Mouse (Mus musculus): Measurements from ENCODE around the gene Sphk2. TPM values are rescaled to one million over a fixed set of nuclear protein-coding genes. Genes with fewer than 3 reads are reported as not detected.
A peak's percentile ranks its signal among the peaks of the same experiment; 100 is the strongest.

Gene Sphk2
- polyA plus RNA-seq, 1 experiment from 2014 or later: 34.4 TPM

GRCm38 (mm10) chr7:45716460-45716857, 1.3 kb downstream of the Sphk2 start:
- Histone ChIP-seq H3K9ac (peak overlapping the region; percentile 99), H3K27ac (no peak overlapping the region), H3K4me3 (peak overlapping the region; percentile 83), H3K9me3 (no peaks in the 10 kb centered on the region), H3K27me3 (no peaks in the 10 kb centered on the region), H3K4me2 (peak overlapping the region; percentile 93), H3K36me3 (peaks cover 47% of the 10 kb centered on the region), H3K4me1 (peaks cover 45% of the 10 kb centered on the region)
- WGBS: 80% methylated on average over 3 of the region's 3 CpGs
- no peak for ATAC-seq (ENCODE audit: insufficient number of reproducible peaks, insufficient read depth, low FRiP score, low TSS enrichment, low read depth)

GRCm38 (mm10) chr7:45715741-45716459, 1.9 kb downstream of the Sphk2 start:
- peak overlapping the region; percentile 93 for H3K4me2 ChIP-seq
- 82% methylated on average over 19 of the region's 19 CpGs for WGBS
- peak overlapping the region; percentile 74 for H3K27ac ChIP-seq
- no peaks in the 10 kb centered on the region for H3K27me3 ChIP-seq
- no peaks in the 10 kb centered on the region for H3K9me3 ChIP-seq
- H3K4me1 ChIP-seq: peaks cover 45% of the 10 kb centered on the region
- ATAC-seq (ENCODE audit: insufficient number of reproducible peaks, insufficient read depth, low FRiP score, low TSS enrichment, low read depth): no peak
- peak overlapping the region; percentile 83 for H3K4me3 ChIP-seq
- peaks cover 47% of the 10 kb centered on the region for H3K36me3 ChIP-seq
- peak overlapping the region; percentile 44 for H3K9ac ChIP-seq

GRCm38 (mm10) chr7:45715090-45715708, 2.6 kb downstream of the Sphk2 start, which contains the start of gene Rpl18:
Gene Rpl18, plus strand, starts transcription at chr7:45715457.
- peak within 1 kb of the TSS; percentile 74 for H3K27ac ChIP-seq
- peak within 1 kb of the TSS; percentile 83 for H3K4me3 ChIP-seq
- no peaks in the 10 kb centered on the region for H3K27me3 ChIP-seq
- peak; percentile 89 for ATAC-seq (ENCODE audit: insufficient number of reproducible peaks, insufficient read depth, low FRiP score, low TSS enrichment, low read depth)
- peaks cover 45% of the 10 kb centered on the region for H3K4me1 ChIP-seq
- WGBS: 8% methylated on average over 34 of the region's 34 CpGs
- H3K4me2 ChIP-seq: peak within 1 kb of the TSS; percentile 93
- peaks cover 47% of the 10 kb centered on the region for H3K36me3 ChIP-seq
- no peaks in the 10 kb centered on the region for H3K9me3 ChIP-seq
- peak within 1 kb of the TSS; percentile 74 for H3K9ac ChIP-seq

- Histone ChIP-seq H3K36me3 (peaks cover 47% of the 10 kb centered on the region), H3K9ac (peak overlapping the region; percentile 74), H3K27me3 (no peaks in the 10 kb centered on the region), H3K27ac (peak overlapping the region; percentile 29), H3K9me3 (no peaks in the 10 kb centered on the region), H3K4me3 (peak overlapping the region; percentile 83), H3K4me2 (peak overlapping the region; percentile 93), H3K4me1 (peaks cover 40% of the 10 kb centered on the region)
- ATAC-seq (ENCODE audit: insufficient number of reproducible peaks, insufficient read depth, low FRiP score, low TSS enrichment, low read depth): peak; percentile 50
- 4% methylated on average over 14 of the region's 14 CpGs for WGBS
These were observed 3.1 kb downstream of the Sphk2 start for GRCm38 (mm10) chr7:45714630-45715089.

GRCm38 (mm10) chr7:45713881-45714520, 3.8 kb downstream of the Sphk2 start:
- Histone ChIP-seq H3K4me3 (peak overlapping the region; percentile 83), H3K27ac (peak overlapping the region; percentile 29), H3K36me3 (peaks cover 47% of the 10 kb centered on the region), H3K27me3 (no peaks in the 10 kb centered on the region), H3K4me2 (peak overlapping the region; percentile 93), H3K4me1 (peaks cover 40% of the 10 kb centered on the region), H3K9me3 (no peaks in the 10 kb centered on the region), H3K9ac (peak overlapping the region; percentile 74)
- WGBS: 73% methylated on average over 6 of the region's 6 CpGs
- ATAC-seq (ENCODE audit: insufficient number of reproducible peaks, insufficient read depth, low FRiP score, low TSS enrichment, low read depth): no peak

GRCm38 (mm10) chr7:45713396-45713795, 4.4 kb downstream of the Sphk2 start:
- no peak overlapping the region for H3K4me2 ChIP-seq
- H3K36me3 ChIP-seq: peaks cover 48% of the 10 kb centered on the region
- peaks cover 42% of the 10 kb centered on the region for H3K4me1 ChIP-seq
- no peak overlapping the region for H3K9ac ChIP-seq
- no peak overlapping the region for H3K27ac ChIP-seq
- no peaks in the 10 kb centered on the region for H3K27me3 ChIP-seq
- ATAC-seq (ENCODE audit: insufficient number of reproducible peaks, insufficient read depth, low FRiP score, low TSS enrichment, low read depth): no peak
- H3K9me3 ChIP-seq: no peaks in the 10 kb centered on the region
- H3K4me3 ChIP-seq: no peak overlapping the region
- WGBS: 93% methylated on average over 16 of the region's 16 CpGs

- Histone ChIP-seq H3K4me2 (no peak overlapping the region), H3K9ac (no peak overlapping the region), H3K4me3 (no peak overlapping the region), H3K27me3 (no peaks in the 10 kb centered on the region), H3K9me3 (no peaks in the 10 kb centered on the region), H3K36me3 (peaks cover 48% of the 10 kb centered on the region), H3K27ac (no peak overlapping the region), H3K4me1 (peaks cover 54% of the 10 kb centered on the region)
- WGBS: 90% methylated on average over 21 of the region's 21 CpGs
- no peak for ATAC-seq (ENCODE audit: insufficient number of reproducible peaks, insufficient read depth, low FRiP score, low TSS enrichment, low read depth)
These were observed 5.6 kb downstream of the Sphk2 start for GRCm38 (mm10) chr7:45712022-45712757.

- no peak for ATAC-seq (ENCODE audit: insufficient number of reproducible peaks, insufficient read depth, low FRiP score, low TSS enrichment, low read depth)
- Histone ChIP-seq H3K36me3 (peaks cover 48% of the 10 kb centered on the region), H3K4me1 (peaks cover 52% of the 10 kb centered on the region), H3K9me3 (no peaks in the 10 kb centered on the region), H3K4me2 (no peak overlapping the region), H3K4me3 (no peak overlapping the region), H3K9ac (no peak overlapping the region), H3K27ac (no peak overlapping the region), H3K27me3 (no peaks in the 10 kb centered on the region)
- 90% methylated on average over 24 of the region's 24 CpGs for whole genome bisulfite sequencing
These were observed 6.3 kb downstream of the Sphk2 start for GRCm38 (mm10) chr7:45711316-45712021.

GRCm38 (mm10) chr7:45710477-45711191, 7.2 kb downstream of the Sphk2 start:
- no peak for ATAC-seq (ENCODE audit: insufficient number of reproducible peaks, insufficient read depth, low FRiP score, low TSS enrichment, low read depth)
- 90% methylated on average over 20 of the region's 20 CpGs for WGBS
- Histone ChIP-seq H3K4me3 (no peak overlapping the region), H3K36me3 (peaks cover 48% of the 10 kb centered on the region), H3K4me2 (no peak overlapping the region), H3K27me3 (no peaks in the 10 kb centered on the region), H3K4me1 (peaks cover 52% of the 10 kb centered on the region), H3K9me3 (no peaks in the 10 kb centered on the region), H3K9ac (no peak overlapping the region), H3K27ac (no peak overlapping the region)

GRCm38 (mm10) chr7:45709677-45710355, 8.0 kb downstream of the Sphk2 start:
- Histone ChIP-seq H3K4me1 (peaks cover 52% of the 10 kb centered on the region), H3K27me3 (no peaks in the 10 kb centered on the region), H3K9ac (0 out of 2 replicates have a peak overlapping the region, but pooled peaks have one; percentile 52), H3K9me3 (no peaks in the 10 kb centered on the region), H3K4me2 (no peak overlapping the region), H3K36me3 (peaks cover 48% of the 10 kb centered on the region), H3K4me3 (no peak overlapping the region), H3K27ac (peak overlapping the region; percentile 39; the same call in 1 of the 2 replicates)
- WGBS: 74% methylated on average over 14 of the region's 14 CpGs
- no peak for ATAC-seq (ENCODE audit: insufficient number of reproducible peaks, insufficient read depth, low FRiP score, low TSS enrichment, low read depth)
